Mouse (Mus musculus) liver, embryonic 12.5 days (tissue): ENCODE measurements around the gene Sco1. TPM values are rescaled to one million over a fixed set of nuclear protein-coding genes. Genes with fewer than 3 reads are reported as not detected.
A peak's percentile ranks its signal among the peaks of the same experiment; 100 is the strongest.

Experiments used
- ATAC-seq: fragments of 200-750 bp; cut with Nextera tagmentation; 2 replicates; pipeline ENCODE4 v1.8.0; 2017; ENCODE audit warnings: moderate number of reproducible peaks, mild to moderate bottlenecking, moderate library complexity
- H3K27ac ChIP-seq: fragments of 300-500 bp; sonication (generic); 2 replicates; pipeline ENCODE4 v1.5.1; 2016; ENCODE audit warnings: mild to moderate bottlenecking
- H3K27me3 ChIP-seq: fragments of 300-500 bp; sonication (generic); replicated peaks from 2 replicates; pipeline ENCODE4 v1.6.1; 2016; ENCODE audit warnings: mild to moderate bottlenecking, moderate library complexity
- H3K36me3 ChIP-seq: fragments of 300-500 bp; sonication (generic); 2 replicates; pipeline ENCODE4 v1.6.1; 2016; ENCODE audit warnings: mild to moderate bottlenecking, moderate library complexity
- H3K4me1 ChIP-seq: fragments of 300-500 bp; sonication (generic); 2 replicates; pipeline ENCODE4 v1.6.1; 2016
- H3K4me2 ChIP-seq: fragments of 300-500 bp; sonication (generic); 2 replicates; pipeline ENCODE4 v1.6.1; 2016; ENCODE audit warnings: mild to moderate bottlenecking, moderate library complexity
- H3K4me3 ChIP-seq: fragments of 300-500 bp; sonication (generic); 2 replicates; pipeline ENCODE4 v1.5.1; 2016; ENCODE audit warnings: mild to moderate bottlenecking, moderate library complexity
- H3K9ac ChIP-seq: fragments of 300-500 bp; sonication (generic); 2 replicates; pipeline ENCODE4 v1.6.1; 2016; ENCODE audit warnings: mild to moderate bottlenecking, moderate library complexity
- H3K9me3 ChIP-seq: fragments of 300-500 bp; sonication (generic); replicated peaks from 2 replicates; pipeline ENCODE4 v1.6.1; 2016; ENCODE audit warnings: mild to moderate bottlenecking, moderate library complexity
- WGBS: fragments of 180-500 bp; shearing (Covaris S2); methylation state at CpG from one replicate; pipeline ENCODE4 v1.1.7; 2016; ENCODE audit not compliant: insufficient replicate concordance; 5-methylcytosine and 5-hydroxymethylcytosine counted together
- polyA plus RNA-seq: library from polyadenylated mRNA; unstranded; fragments of >200 nt; fragmentation: Nextera tagmentation; extraction: Ambion mirVana; gene quantifications from 2 replicates; pipeline ENCODE4 v1.2.1, GENCODE M21; 2016

Sco1 gene
- polyA plus RNA-seq, 1 experiment from 2014 or later = 13.4 TPM

GRCm38 (mm10) chr11:67048496-67048895 is 4.0 kb upstream of the Sco1 start:
- Histone ChIP-seq H3K27me3 (no peaks in the 10 kb centered on the region), H3K9ac (no peak overlapping the region), H3K4me1 (peaks cover 19% of the 10 kb centered on the region), H3K27ac (no peak overlapping the region), H3K36me3 (peaks cover 12% of the 10 kb centered on the region), H3K9me3 (no peaks in the 10 kb centered on the region), H3K4me3 (no peak overlapping the region), H3K4me2 (no peak overlapping the region)
- 75% methylated on average over 8 of the region's 8 CpGs for WGBS
- ATAC-seq = no peak

- H3K9ac ChIP-seq = no peak overlapping the region
- H3K4me3 ChIP-seq = no peak overlapping the region
- peaks cover 12% of the 10 kb centered on the region for H3K36me3 ChIP-seq
- no peak overlapping the region for H3K27ac ChIP-seq
- H3K9me3 ChIP-seq = no peaks in the 10 kb centered on the region
- ATAC-seq = no peak
- WGBS = 73% methylated on average over 3 of the region's 3 CpGs
- H3K27me3 ChIP-seq = no peaks in the 10 kb centered on the region
- H3K4me1 ChIP-seq = peaks cover 26% of the 10 kb centered on the region
- no peak overlapping the region for H3K4me2 ChIP-seq
Observed at GRCm38 (mm10) chr11:67049256-67049655, 3.2 kb upstream of the Sco1 start.

- Histone ChIP-seq H3K9me3 (no peaks in the 10 kb centered on the region), H3K27ac (peak overlapping the region; percentile 81), H3K36me3 (peaks cover 34% of the 10 kb centered on the region), H3K4me3 (peak overlapping the region; percentile 92), H3K4me2 (peak overlapping the region; percentile 85), H3K9ac (peak overlapping the region; percentile 86), H3K4me1 (peaks cover 21% of the 10 kb centered on the region), H3K27me3 (no peaks in the 10 kb centered on the region)
- peak; percentile 64 for ATAC-seq
- 13% methylated on average over 16 of the region's 16 CpGs for WGBS
Observed at GRCm38 (mm10) chr11:67051676-67052320, 672 bp upstream of the Sco1 start.

GRCm38 (mm10) chr11:67054754-67055365 is 2.4 kb downstream of the Sco1 start:
- Histone ChIP-seq H3K27ac (no peak overlapping the region), H3K4me1 (peaks cover 21% of the 10 kb centered on the region), H3K4me3 (no peak overlapping the region), H3K9ac (no peak overlapping the region), H3K9me3 (no peaks in the 10 kb centered on the region), H3K27me3 (no peaks in the 10 kb centered on the region), H3K36me3 (peaks cover 59% of the 10 kb centered on the region), H3K4me2 (no peak overlapping the region)
- WGBS = 78% methylated on average over 8 of the region's 8 CpGs
- no peak for ATAC-seq

- H3K4me3 ChIP-seq = no peak overlapping the region
- no peak overlapping the region for H3K4me2 ChIP-seq
- peaks cover 90% of the 10 kb centered on the region for H3K36me3 ChIP-seq
- H3K9me3 ChIP-seq = no peaks in the 10 kb centered on the region
- ATAC-seq = no peak
- H3K4me1 ChIP-seq = no peaks in the 10 kb centered on the region
- no peaks in the 10 kb centered on the region for H3K27me3 ChIP-seq
- 80% methylated on average over 2 of the region's 2 CpGs for WGBS
- no peak overlapping the region for H3K27ac ChIP-seq
- H3K9ac ChIP-seq = no peak overlapping the region
Observed at GRCm38 (mm10) chr11:67061311-67061710, 8.8 kb downstream of the Sco1 start.

GRCm38 (mm10) chr11:67062726-67063125 is 10.3 kb downstream of the Sco1 start:
- no peak for ATAC-seq
- no peak overlapping the region for H3K9ac ChIP-seq
- H3K4me1 ChIP-seq = no peaks in the 10 kb centered on the region
- WGBS = 83% methylated on average over 3 of the region's 3 CpGs
- H3K27me3 ChIP-seq = no peaks in the 10 kb centered on the region
- peaks cover 83% of the 10 kb centered on the region for H3K36me3 ChIP-seq
- H3K9me3 ChIP-seq = no peaks in the 10 kb centered on the region
- H3K27ac ChIP-seq = no peak overlapping the region
- no peak overlapping the region for H3K4me3 ChIP-seq
- no peak overlapping the region for H3K4me2 ChIP-seq

GRCm38 (mm10) chr11:67067741-67068140 is 15.3 kb downstream of the Sco1 start:
- Histone ChIP-seq H3K27me3 (0 out of 2 replicates have a peak, but pooled peaks cover 4% of the 10 kb centered on the region), H3K4me1 (no peaks in the 10 kb centered on the region), H3K9me3 (no peaks in the 10 kb centered on the region), H3K4me3 (no peak overlapping the region), H3K36me3 (peaks cover 42% of the 10 kb centered on the region), H3K9ac (no peak overlapping the region), H3K4me2 (no peak overlapping the region), H3K27ac (no peak overlapping the region)
- no peak for ATAC-seq
- 76% methylated on average over 3 of the region's 3 CpGs for WGBS

- ATAC-seq = no peak
- H3K9me3 ChIP-seq = no peaks in the 10 kb centered on the region
- H3K27ac ChIP-seq = no peak overlapping the region
- 0 out of 2 replicates have a peak, but pooled peaks cover 5% of the 10 kb centered on the region for H3K4me1 ChIP-seq
- H3K4me2 ChIP-seq = no peak overlapping the region
- H3K27me3 ChIP-seq = peaks cover 5% of the 10 kb centered on the region; the same call in 1 of the 2 replicates
- no peak overlapping the region for H3K4me3 ChIP-seq
- no peaks in the 10 kb centered on the region for H3K36me3 ChIP-seq
- H3K9ac ChIP-seq = no peak overlapping the region
- 68% methylated on average over 15 of the region's 15 CpGs for WGBS
Observed at GRCm38 (mm10) chr11:67072615-67073130, 20.2 kb downstream of the Sco1 start.

GRCm38 (mm10) chr11:67075036-67075435 is 22.6 kb downstream of the Sco1 start:
- Histone ChIP-seq H3K4me2 (no peak overlapping the region), H3K4me3 (no peak overlapping the region), H3K27ac (no peak overlapping the region), H3K4me1 (0 out of 2 replicates have a peak, but pooled peaks cover 5% of the 10 kb centered on the region), H3K9ac (no peak overlapping the region), H3K9me3 (no peaks in the 10 kb centered on the region), H3K27me3 (peaks cover 9% of the 10 kb centered on the region; the same call in 1 of the 2 replicates), H3K36me3 (no peaks in the 10 kb centered on the region)
- no peak for ATAC-seq
- WGBS = 59% methylated on average over 3 of the region's 3 CpGs

- Histone ChIP-seq H3K4me2 (no peak overlapping the region), H3K27me3 (peaks cover 11% of the 10 kb centered on the region; the same call in 1 of the 2 replicates), H3K9ac (no peak overlapping the region), H3K4me3 (no peak overlapping the region), H3K9me3 (no peaks in the 10 kb centered on the region), H3K27ac (no peak overlapping the region), H3K36me3 (no peaks in the 10 kb centered on the region), H3K4me1 (peaks cover 13% of the 10 kb centered on the region; the same call in 1 of the 2 replicates)
- no peak for ATAC-seq
- 56% methylated on average over 5 of the region's 5 CpGs for WGBS
Observed at GRCm38 (mm10) chr11:67076781-67077180, 24.3 kb downstream of the Sco1 start.

GRCm38 (mm10) chr11:67077435-67077834 is 25.0 kb downstream of the Sco1 start:
- H3K9me3 ChIP-seq = no peaks in the 10 kb centered on the region
- peaks cover 15% of the 10 kb centered on the region for H3K27me3 ChIP-seq
- no peaks in the 10 kb centered on the region for H3K36me3 ChIP-seq
- no peak for ATAC-seq
- H3K9ac ChIP-seq = no peak overlapping the region
- peaks cover 13% of the 10 kb centered on the region; the same call in 1 of the 2 replicates for H3K4me1 ChIP-seq
- H3K4me2 ChIP-seq = no peak overlapping the region
- H3K27ac ChIP-seq = no peak overlapping the region
- 21% methylated on average over 3 of the region's 3 CpGs for WGBS
- H3K4me3 ChIP-seq = no peak overlapping the region

- Histone ChIP-seq H3K27me3 (peaks cover 17% of the 10 kb centered on the region), H3K9me3 (no peaks in the 10 kb centered on the region), H3K4me2 (no peak within 1 kb of the TSS), H3K9ac (no peak within 1 kb of the TSS), H3K27ac (no peak within 1 kb of the TSS), H3K4me1 (peaks cover 13% of the 10 kb centered on the region; the same call in 1 of the 2 replicates), H3K4me3 (no peak within 1 kb of the TSS), H3K36me3 (no peaks in the 10 kb centered on the region)
- no peak for ATAC-seq
- 64% methylated on average over 5 of the region's 5 CpGs for WGBS
Observed at GRCm38 (mm10) chr11:67078000-67078399, 25.5 kb downstream of the Sco1 start, which contains the start of gene Myh3. TSS of gene Myh3 (plus strand) at chr11:67078300.
